Mouse (Mus musculus) thymus, adult 2 months (tissue): Measurements from ENCODE around the gene Mapkap1.

ENCODE experiments used
- CTCF ChIP-seq: fragments of 200-500 bp; IDR thresholded peaks from 2 replicates; pipeline ENCODE4 v1.5.1; 2012; ENCODE audit warnings: mild to moderate bottlenecking, control low read depth, low read length, moderate library complexity, borderline replicate concordance; ENCODE audit not compliant: control insufficient read depth, poor library complexity, insufficient read depth; ENCODE audit errors: extremely low read depth
- POLR2A ChIP-seq: fragments of 200-500 bp; IDR thresholded peaks from 2 replicates; pipeline ENCODE4 v1.6.1; 2012; ENCODE audit warnings: mild to moderate bottlenecking, low read length, control low read depth, moderate library complexity; ENCODE audit not compliant: control insufficient read depth, poor library complexity, insufficient read depth; ENCODE audit errors: extremely low read depth

- TF ChIP-seq POLR2A (no peak), CTCF (no peak)
Observed at GRCm38 (mm10) chr2:34518526-34518925, 112.0 kb downstream of the Mapkap1 start.
